Mouse (Mus musculus): ENCODE data around the gene Cacna1a. TPM values are rescaled to one million over a fixed set of nuclear protein-coding genes. Genes with fewer than 3 reads are reported as not detected.
"Not testable (repeated sequence)": the region's sequence is repeated elsewhere in the genome, so short reads cannot be mapped to it uniquely, and the experiment has no call there.

Gene Cacna1a
- polyA plus RNA-seq, 1 experiment from 2014 or later, result 3.3 TPM

GRCm38 (mm10) chr8:84494541-84495084 is 106.4 kb downstream of the Cacna1a start:
- WGBS, result 81% methylated on average over 6 of the region's 6 CpGs
- Histone ChIP-seq H3K27ac (no peak overlapping the region), H3K4me3 (replicated peaks) (no peak overlapping the region), H3K9ac (no peak overlapping the region), H3K36me3 (no peaks in the 10 kb centered on the region), H3K4me2 (replicated peaks) (no peak overlapping the region), H3K27me3 (replicated peaks) (no peaks in the 10 kb centered on the region), H3K4me1 (replicated peaks) (no peaks in the 10 kb centered on the region), H3K9me3 (no peaks in the 10 kb centered on the region)
- ATAC-seq, result no peak

GRCm38 (mm10) chr8:84501181-84501580 is 112.9 kb downstream of the Cacna1a start:
- H3K27me3 ChIP-seq (replicated peaks), result no peaks in the 10 kb centered on the region
- H3K4me3 ChIP-seq (replicated peaks), result no peak overlapping the region
- no peak overlapping the region for H3K4me2 ChIP-seq (replicated peaks)
- H3K9me3 ChIP-seq, result no peaks in the 10 kb centered on the region
- H3K27ac ChIP-seq, result no peak overlapping the region
- WGBS, result 62% methylated on average over 5 of the region's 5 CpGs
- no peak overlapping the region for H3K9ac ChIP-seq
- ATAC-seq, result no peak
- H3K36me3 ChIP-seq, result no peaks in the 10 kb centered on the region
- H3K4me1 ChIP-seq (replicated peaks), result no peaks in the 10 kb centered on the region

DNA sequence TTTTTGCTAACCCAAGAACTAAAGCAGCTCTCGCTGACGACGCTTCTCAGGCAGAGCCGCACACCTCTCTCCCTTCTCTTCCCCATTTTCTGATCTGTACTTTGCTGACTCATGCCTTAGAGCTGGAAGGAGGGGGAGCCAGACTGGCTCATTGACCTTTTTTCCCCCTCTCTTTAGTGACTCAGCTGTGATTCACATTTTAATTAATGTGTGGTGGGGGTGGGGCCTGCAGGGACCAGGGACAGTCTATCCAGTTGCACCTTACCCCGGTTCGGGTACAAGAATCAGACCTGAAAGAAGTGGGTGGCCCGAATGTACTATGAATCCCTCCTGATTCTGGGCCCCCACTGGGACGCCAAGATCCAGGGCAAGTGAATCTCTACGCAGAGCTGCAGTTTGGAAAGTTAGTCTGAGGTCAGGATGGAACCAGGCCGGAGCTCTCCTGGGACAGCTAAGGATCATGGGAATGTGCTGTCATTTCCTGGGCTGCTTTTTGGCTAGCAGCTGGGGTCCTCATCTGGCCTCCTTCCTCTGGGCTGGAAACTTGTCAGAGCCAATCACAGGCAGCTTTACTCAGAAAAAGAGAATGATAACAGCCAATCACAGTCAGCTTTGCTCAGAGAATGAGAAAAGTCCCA is 113.5 kb downstream of the Cacna1a start:
- ATAC-seq, result no peak
- Histone ChIP-seq H3K36me3 (no peaks in the 10 kb centered on the region), H3K4me2 (replicated peaks) (no peak overlapping the region), H3K4me1 (replicated peaks) (no peaks in the 10 kb centered on the region), H3K9me3 (no peaks in the 10 kb centered on the region), H3K27ac (no peak overlapping the region), H3K9ac (no peak overlapping the region), H3K27me3 (replicated peaks) (no peaks in the 10 kb centered on the region), H3K4me3 (replicated peaks) (no peak overlapping the region)
- WGBS, result 78% methylated on average over 10 of the region's 10 CpGs

GRCm38 (mm10) chr8:84502638-84503037 is 114.4 kb downstream of the Cacna1a start:
- H3K27ac ChIP-seq, result no peak overlapping the region

DNA sequence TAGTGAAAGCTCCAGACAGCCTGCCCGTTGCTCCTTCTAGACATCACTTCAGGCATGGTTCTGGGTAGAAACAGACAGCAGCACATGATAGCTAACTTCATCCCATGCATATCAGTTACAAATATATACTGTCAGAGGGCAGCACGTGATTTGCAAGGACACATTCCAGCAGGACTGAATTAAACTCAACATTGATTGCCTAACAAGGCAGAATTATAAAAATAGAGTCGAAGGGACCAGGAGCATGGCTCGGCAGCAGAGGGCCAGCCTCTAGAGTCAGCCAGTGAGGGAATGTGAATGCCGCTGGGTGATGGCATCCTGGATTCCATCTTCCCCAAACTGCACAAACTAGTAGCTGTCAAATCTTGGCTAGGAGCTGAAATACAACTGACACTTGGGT is 119.0 kb downstream of the Cacna1a start:
- Histone ChIP-seq H3K27me3 (replicated peaks) (no peaks in the 10 kb centered on the region), H3K4me2 (replicated peaks) (no peak overlapping the region), H3K9me3 (no peaks in the 10 kb centered on the region), H3K4me1 (replicated peaks) (no peaks in the 10 kb centered on the region), H3K9ac (no peak overlapping the region), H3K4me3 (replicated peaks) (no peak overlapping the region), H3K27ac (no peak overlapping the region), H3K36me3 (no peaks in the 10 kb centered on the region)
- no peak for ATAC-seq
- 79% methylated on average over 5 of the region's 5 CpGs for WGBS

More at GRCm38 (mm10) chr8:84502638-84503037, 114.4 kb downstream of the Cacna1a start:
- 84% methylated on average over 4 of the region's 4 CpGs for WGBS
- Histone ChIP-seq H3K27me3 (replicated peaks) (no peaks in the 10 kb centered on the region), H3K9ac (no peak overlapping the region), H3K4me1 (replicated peaks) (no peaks in the 10 kb centered on the region), H3K4me3 (replicated peaks) (no peak overlapping the region), H3K36me3 (no peaks in the 10 kb centered on the region), H3K9me3 (no peaks in the 10 kb centered on the region), H3K4me2 (replicated peaks) (no peak overlapping the region)
- no peak for ATAC-seq

GRCm38 (mm10) chr8:84509764-84510163 is 121.5 kb downstream of the Cacna1a start:
- not testable (repeated sequence) for H3K9me3 ChIP-seq; H3K4me3 ChIP-seq (replicated peaks); H3K4me2 ChIP-seq (replicated peaks); H3K27me3 ChIP-seq (replicated peaks); H3K4me1 ChIP-seq (replicated peaks); H3K9ac ChIP-seq; H3K27ac ChIP-seq; H3K36me3 ChIP-seq; ATAC-seq
- 86% methylated on average over 6 of the region's 6 CpGs for whole genome bisulfite sequencing

GRCm38 (mm10) chr8:84511621-84512020 is 123.4 kb downstream of the Cacna1a start:
- no peaks in the 10 kb centered on the region for H3K27me3 ChIP-seq (replicated peaks)
- H3K9ac ChIP-seq, result no peak overlapping the region
- no peak overlapping the region for H3K27ac ChIP-seq
- no peak for ATAC-seq
- H3K4me1 ChIP-seq (replicated peaks), result no peaks in the 10 kb centered on the region
- no peak overlapping the region for H3K4me2 ChIP-seq (replicated peaks)
- H3K9me3 ChIP-seq, result no peaks in the 10 kb centered on the region
- H3K36me3 ChIP-seq, result no peaks in the 10 kb centered on the region
- 86% methylated on average over 13 of the region's 13 CpGs for WGBS
- H3K4me3 ChIP-seq (replicated peaks), result no peak overlapping the region

- ATAC-seq, result no peak
- Histone ChIP-seq H3K4me3 (replicated peaks) (no peak overlapping the region), H3K9me3 (no peaks in the 10 kb centered on the region), H3K36me3 (no peaks in the 10 kb centered on the region), H3K4me1 (replicated peaks) (no peaks in the 10 kb centered on the region), H3K9ac (no peak overlapping the region), H3K27ac (no peak overlapping the region), H3K27me3 (replicated peaks) (no peaks in the 10 kb centered on the region), H3K4me2 (replicated peaks) (no peak overlapping the region)
- 9% methylated on average over 2 of the region's 2 CpGs for WGBS
Measured at GRCm38 (mm10) chr8:84513765-84514164, 125.5 kb downstream of the Cacna1a start.

DNA sequence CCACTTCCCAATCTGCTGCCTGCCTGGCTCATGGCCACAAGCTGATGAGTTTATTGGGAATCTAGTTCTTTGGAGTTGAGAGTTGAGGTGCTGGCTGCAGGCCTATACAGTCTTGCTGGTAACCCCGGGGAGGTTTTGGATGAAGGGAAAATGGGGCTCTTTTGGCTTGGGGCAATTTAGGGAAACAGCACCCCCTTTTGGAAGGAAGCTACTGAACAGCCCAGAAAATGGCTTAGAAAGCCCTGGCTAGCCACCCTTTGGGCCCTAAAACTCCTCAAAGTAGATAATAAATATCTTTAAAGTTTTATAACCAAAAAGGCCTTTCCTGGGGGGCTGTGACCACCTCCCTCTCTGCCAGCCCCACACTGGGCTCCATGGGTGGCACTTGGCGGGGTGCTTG is 129.9 kb downstream of the Cacna1a start:
- ATAC-seq, result no peak
- Histone ChIP-seq H3K27ac (no peak overlapping the region), H3K4me3 (replicated peaks) (no peak overlapping the region), H3K4me2 (replicated peaks) (no peak overlapping the region), H3K4me1 (replicated peaks) (no peaks in the 10 kb centered on the region), H3K36me3 (no peaks in the 10 kb centered on the region), H3K27me3 (replicated peaks) (no peaks in the 10 kb centered on the region), H3K9me3 (no peaks in the 10 kb centered on the region), H3K9ac (no peak overlapping the region)
- WGBS, result 82% methylated on average over 2 of the region's 2 CpGs

DNA sequence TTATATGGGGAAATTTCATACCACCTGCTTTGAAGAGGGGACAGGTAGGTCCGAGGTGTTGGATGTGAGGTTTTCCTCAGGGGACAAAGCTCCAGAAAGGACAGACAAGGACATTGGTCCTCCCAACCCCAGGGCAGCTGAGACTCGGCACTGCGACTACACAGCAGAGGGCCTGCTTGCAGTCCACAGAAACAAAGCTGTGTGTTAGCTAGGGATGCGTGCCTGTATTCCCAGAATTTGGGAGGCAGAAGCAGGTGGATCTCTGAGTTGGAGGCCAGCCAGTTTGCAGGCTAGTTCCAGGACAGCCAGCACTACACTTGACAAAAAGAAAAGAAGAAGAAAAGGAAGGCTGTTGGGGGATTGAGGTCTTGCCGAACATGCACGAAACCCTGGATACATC is 130.5 kb downstream of the Cacna1a start:
- no peaks in the 10 kb centered on the region for H3K4me1 ChIP-seq (replicated peaks)
- H3K9ac ChIP-seq, result no peak overlapping the region
- no peaks in the 10 kb centered on the region for H3K27me3 ChIP-seq (replicated peaks)
- no peak overlapping the region for H3K4me3 ChIP-seq (replicated peaks)
- H3K4me2 ChIP-seq (replicated peaks), result no peak overlapping the region
- H3K27ac ChIP-seq, result no peak overlapping the region
- H3K9me3 ChIP-seq, result no peaks in the 10 kb centered on the region
- no peak for ATAC-seq
- 87% methylated on average over 6 of the region's 6 CpGs for WGBS
- H3K36me3 ChIP-seq, result no peaks in the 10 kb centered on the region

- no peak for ATAC-seq
Measured at GRCm38 (mm10) chr8:84519767-84520626, 131.8 kb downstream of the Cacna1a start.

DNA sequence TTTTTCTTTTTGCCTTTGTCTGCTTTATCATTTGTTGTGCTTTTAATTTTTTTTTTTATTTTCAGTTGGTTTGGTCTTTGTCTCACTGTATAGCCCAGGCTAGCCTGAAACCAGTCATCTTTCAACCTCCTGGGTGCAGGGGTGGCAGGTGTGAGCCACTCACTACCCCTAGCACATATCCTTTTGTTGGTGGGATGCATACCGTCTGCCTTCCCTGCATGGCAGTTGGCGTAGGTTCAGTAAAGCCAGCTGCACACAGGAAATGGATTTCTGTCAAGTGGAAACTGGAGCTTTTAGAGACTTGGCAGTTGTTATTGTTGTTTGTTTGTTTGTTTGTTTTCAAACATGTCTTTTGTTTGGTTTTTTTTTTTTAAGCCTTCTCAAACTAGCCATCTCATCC is 132.8 kb downstream of the Cacna1a start:
- Histone ChIP-seq H3K9ac (no peak overlapping the region), H3K4me1 (replicated peaks) (no peaks in the 10 kb centered on the region), H3K4me2 (replicated peaks) (no peak overlapping the region), H3K27ac (no peak overlapping the region), H3K27me3 (replicated peaks) (no peaks in the 10 kb centered on the region), H3K4me3 (replicated peaks) (no peak overlapping the region), H3K36me3 (no peaks in the 10 kb centered on the region), H3K9me3 (no peaks in the 10 kb centered on the region)
- ATAC-seq, result no peak
- WGBS, result 44% methylated on average over 2 of the region's 2 CpGs

More at GRCm38 (mm10) chr8:84519767-84520626, 131.8 kb downstream of the Cacna1a start:
- Histone ChIP-seq H3K27me3 (replicated peaks) (no peaks in the 10 kb centered on the region), H3K4me3 (replicated peaks) (no peak overlapping the region), H3K9me3 (no peaks in the 10 kb centered on the region), H3K36me3 (no peaks in the 10 kb centered on the region), H3K27ac (no peak overlapping the region), H3K4me2 (replicated peaks) (no peak overlapping the region), H3K9ac (no peak overlapping the region), H3K4me1 (replicated peaks) (no peaks in the 10 kb centered on the region)
- 63% methylated on average over 17 of the region's 17 CpGs for WGBS
